Mouse (Mus musculus) left cerebral cortex, adult 2 months (tissue): ENCODE data around the gene Krt81. TPM values are rescaled to one million over a fixed set of nuclear protein-coding genes. Genes with fewer than 3 reads are reported as not detected.
A peak's percentile ranks its signal among the peaks of the same experiment; 100 is the strongest.

Experiments used
- DNase-seq, 2 experiments: peaks; one replicate each; pipeline ENCODE4 v3.0.0; 2021 to 2022; ENCODE audit warnings: low spot score in 2 of 2, mixed read lengths in 1 of 2; ENCODE audit errors: extremely low spot score in 1 of 2
- H3K27ac ChIP-seq: fragments of 200-600 bp; 2 replicates; pipeline ENCODE4 v1.8.1; 2022
- H3K4me3 ChIP-seq: fragments of 200-600 bp; 2 replicates; pipeline ENCODE4 v1.8.1; 2022
- CTCF ChIP-seq: fragments of 200-600 bp; IDR thresholded peaks from 2 replicates; pipeline ENCODE4 v1.8.1; 2022; ENCODE audit warnings: antibody characterized with exemption, mild to moderate bottlenecking, moderate library complexity
- intact Hi-C: fragments of 180-260 bp; cut with DNase I; formaldehyde crosslinking; loops from one replicate; pipeline ENCODE4 v1.15.1; 2025
- total RNA-seq, 2 experiments: library from RNA; stranded (reverse); gene quantifications; 2 replicates each; pipeline ENCODE4 v1.2.3; 2021

Gene Krt81
- total RNA-seq, 2 experiments from 2014 or later, result not detected

DNA sequence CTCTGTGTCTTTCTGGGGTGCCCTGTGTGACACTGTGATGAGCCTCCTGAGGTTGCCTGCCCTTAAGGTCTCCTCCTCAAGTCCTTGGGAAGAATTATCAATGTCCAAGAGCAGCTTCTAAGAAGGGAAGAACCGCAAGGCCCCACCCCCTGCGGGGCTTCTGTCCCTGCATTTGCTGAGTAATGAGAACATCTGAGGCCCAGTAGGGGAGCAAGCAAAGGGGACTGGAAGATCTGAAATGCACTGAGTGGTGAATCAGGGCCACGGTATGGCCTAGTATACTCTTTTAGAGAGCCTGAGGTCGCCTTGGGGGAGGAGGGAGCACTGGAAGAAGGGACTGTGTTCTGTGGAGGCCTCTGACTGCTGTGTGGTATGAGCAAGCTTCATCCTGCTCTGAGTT is 18.5 kb upstream of the Krt81 start:
- Histone ChIP-seq H3K27ac (no peak overlapping the region), H3K4me3 (no peak overlapping the region)
- TF ChIP-seq CTCF, result no peak
- DNase-seq, result no peak
- intact Hi-C loops, result no loop called here

DNA sequence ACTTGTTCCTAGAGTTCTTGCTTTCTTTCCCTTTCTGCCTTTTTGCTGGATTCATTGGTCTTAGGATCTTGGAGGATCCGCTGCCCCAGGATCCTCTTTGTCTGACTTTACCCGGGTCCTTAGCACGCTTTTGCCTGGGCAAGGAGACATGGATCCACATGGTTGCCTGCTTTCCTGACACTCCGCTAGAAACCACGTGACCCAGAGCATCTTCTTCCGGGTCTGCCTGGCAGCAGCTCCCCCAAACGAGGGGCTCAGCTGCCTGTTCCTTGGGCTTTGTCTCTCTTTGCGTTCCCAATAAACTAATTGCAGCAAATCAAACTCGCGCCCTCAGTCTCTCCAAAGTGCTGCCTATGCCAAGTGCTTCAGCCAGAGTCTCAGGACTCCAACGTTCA is 16.1 kb upstream of the Krt81 start:
- H3K27ac ChIP-seq, result no peak overlapping the region
- H3K4me3 ChIP-seq, result peak overlapping the region; percentile 35; the same call in 1 of the 2 replicates
- intact Hi-C loops, result no loop called here
- DNase-seq, result no peak
- TF ChIP-seq CTCF, result no peak

DNA sequence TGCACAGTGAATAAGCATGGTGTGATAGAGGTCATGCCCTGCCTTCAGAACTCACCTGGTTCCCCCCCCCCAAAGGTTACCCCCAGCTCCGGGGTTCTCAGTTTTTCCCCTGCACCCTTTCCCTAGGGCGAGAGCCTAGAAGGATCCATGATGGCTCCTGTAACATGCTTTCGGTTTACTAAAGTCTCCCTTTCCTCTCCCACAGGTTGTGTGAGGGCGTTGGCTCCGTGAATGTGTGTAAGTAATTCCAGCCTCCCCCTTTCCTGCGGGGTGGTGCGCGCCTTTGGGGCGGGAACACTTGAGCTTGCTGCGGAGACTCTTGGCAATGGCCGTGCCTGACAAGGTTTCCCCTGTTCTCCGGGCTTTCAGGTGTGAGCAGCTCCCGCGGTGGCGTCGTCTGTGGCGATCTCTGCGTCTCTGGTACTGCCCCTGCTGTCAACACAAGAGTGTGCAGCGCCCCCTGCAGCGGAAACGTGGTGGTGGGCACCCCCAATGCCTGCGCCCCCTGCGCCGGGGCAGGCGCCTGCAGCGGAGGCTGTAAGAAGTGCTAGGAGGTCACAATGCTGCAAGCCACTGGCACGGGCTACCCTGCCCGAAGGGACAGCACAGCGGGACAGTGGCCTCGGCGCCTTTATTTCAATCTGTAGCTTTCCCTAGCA is 15.6 kb upstream of the Krt81 start:
- peak; percentile 56 for TF ChIP-seq CTCF
- H3K27ac ChIP-seq, result no peak overlapping the region
- intact Hi-C loops, result no loop called here
- DNase-seq, result peak; percentile 34 to 51
- peak overlapping the region; percentile 35 for H3K4me3 ChIP-seq

DNA sequence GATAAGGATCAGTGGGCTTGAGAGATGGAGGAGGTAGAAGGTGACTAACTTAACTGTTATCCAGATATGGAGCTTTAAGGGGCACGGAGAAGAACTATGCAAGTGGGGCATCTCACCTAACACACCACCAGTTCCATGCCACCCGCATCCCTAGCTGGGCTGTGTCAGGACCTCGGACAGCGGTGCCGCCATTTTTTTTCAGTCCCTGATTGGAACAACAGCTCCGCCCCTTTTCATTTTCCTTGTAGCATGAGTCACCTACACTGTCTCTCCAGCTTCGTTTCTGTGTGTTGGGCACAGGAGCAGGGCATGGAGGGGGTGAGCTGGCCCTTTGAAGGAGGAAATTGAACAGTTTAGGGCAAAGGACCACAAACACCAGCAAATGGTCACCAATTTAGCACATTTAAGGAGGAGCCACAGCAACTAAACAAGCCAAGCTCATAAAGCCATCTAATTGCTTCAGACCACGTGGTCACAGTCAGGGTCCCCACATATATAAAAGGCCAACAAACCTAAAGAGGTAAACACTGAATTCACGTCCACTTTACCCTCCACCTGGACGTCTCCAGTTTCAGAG is 9.5 kb upstream of the Krt81 start, which contains the start of gene Krt86:
TSS of gene Krt86 (plus strand) at position 527 of the 577 bp plus-strand sequence.
- Histone ChIP-seq H3K27ac (no peak within 1 kb of the TSS), H3K4me3 (no peak within 1 kb of the TSS)
- no peak for TF ChIP-seq CTCF
- intact Hi-C loops, result no loop called here
- no peak for DNase-seq

DNA sequence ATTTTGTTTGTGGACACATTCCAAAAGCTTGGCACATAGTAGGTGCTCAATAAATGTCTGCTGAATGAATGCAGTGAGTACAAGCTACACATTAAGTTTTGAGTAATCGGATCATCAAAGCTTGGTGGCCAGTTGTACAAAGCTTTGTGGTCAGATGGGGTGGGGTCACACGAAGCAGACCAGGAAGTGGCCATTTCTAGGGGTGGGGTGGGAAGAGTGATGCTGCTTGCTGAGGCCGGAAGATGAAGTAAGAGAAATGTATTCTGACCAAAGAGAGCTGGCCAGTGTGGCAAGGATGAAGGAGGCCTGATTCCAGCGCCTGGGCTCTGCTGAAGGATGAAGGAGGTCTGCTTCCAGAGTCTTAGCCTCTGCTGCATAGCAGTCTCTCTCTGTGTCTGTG is 5.5 kb upstream of the Krt81 start:
- intact Hi-C loops, result no loop called here
- no peak for DNase-seq
- no peak overlapping the region for H3K4me3 ChIP-seq
- TF ChIP-seq CTCF, result no peak
- no peak overlapping the region for H3K27ac ChIP-seq

DNA sequence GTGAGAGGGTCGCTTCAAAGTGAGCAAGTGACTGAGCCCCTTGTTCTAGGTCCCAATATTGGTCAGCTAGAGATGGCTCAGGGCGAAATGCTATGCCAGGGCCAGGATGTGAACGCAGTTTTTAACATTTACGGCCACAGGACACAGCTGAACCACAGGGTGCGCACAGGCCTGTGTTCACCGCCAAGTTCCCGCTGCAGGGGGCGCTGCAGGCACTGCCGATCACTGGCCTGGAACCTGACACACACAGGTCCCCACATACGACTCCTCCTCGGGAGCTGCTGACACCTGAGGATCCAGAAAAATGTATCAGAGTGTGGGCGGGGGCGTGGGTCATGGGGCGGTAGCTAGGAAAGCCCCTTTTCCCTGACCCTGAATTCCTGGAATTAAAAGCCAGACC is 4.3 kb downstream of the Krt81 start:
- no peak overlapping the region for H3K27ac ChIP-seq
- DNase-seq, result no peak
- H3K4me3 ChIP-seq, result no peak overlapping the region
- intact Hi-C loops, result no loop called here
- TF ChIP-seq CTCF, result peak; percentile 11

DNA sequence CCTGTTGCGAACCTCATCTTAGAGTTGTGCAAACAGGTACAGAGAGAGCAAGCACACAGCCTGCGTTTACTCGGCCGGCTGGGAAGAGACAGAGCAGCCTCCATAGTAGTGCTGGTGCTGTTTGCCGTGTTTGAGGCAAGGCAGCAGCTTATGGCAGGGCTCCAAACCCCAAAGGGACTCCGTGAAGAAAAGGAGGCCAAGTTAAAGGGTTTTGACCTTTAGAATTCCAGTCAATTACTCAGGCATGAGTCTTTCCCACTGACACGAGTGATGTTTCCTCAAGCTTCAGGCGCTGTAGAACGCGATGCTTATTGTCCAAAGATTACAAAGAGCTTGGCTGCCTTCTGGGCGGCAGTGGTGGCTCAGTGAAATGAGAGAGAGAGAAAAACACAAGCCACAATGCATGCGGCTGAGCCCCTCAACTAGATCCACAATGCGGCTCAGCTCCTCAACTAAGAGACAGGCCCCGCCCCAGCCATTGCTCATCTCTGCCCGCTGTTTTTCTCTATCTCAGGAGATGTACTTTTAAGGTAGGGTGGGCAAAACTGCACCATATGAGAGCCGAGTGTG is 5.1 kb downstream of the Krt81 start:
- Histone ChIP-seq H3K4me3 (no peak overlapping the region), H3K27ac (no peak overlapping the region)
- TF ChIP-seq CTCF, result no peak
- DNase-seq, result no peak
- intact Hi-C loops, result no loop called here

DNA sequence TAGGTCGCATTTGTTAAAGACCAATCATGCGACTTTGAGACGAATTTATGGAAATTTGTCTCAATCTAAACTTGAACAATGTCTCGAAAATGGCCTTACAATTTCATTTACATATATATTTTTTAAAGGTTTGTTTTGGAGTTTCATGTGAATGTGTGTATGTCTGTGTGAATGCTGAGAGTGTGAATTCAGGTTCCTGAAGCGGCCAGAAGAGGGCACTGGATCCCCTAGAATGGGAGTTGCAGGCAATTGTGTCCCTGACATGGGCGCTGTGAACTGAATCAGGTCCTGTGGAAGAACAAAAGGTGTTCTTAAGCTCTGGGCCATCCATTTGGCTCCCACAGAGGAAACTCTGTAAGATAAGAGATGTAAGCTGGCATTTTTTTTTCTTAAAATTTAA is 7.7 kb downstream of the Krt81 start:
- no peak for DNase-seq
- Histone ChIP-seq H3K27ac (no peak overlapping the region), H3K4me3 (no peak overlapping the region)
- TF ChIP-seq CTCF, result no peak; the same call in 1 of the 2 replicates
- intact Hi-C loops, result no loop called here

DNA sequence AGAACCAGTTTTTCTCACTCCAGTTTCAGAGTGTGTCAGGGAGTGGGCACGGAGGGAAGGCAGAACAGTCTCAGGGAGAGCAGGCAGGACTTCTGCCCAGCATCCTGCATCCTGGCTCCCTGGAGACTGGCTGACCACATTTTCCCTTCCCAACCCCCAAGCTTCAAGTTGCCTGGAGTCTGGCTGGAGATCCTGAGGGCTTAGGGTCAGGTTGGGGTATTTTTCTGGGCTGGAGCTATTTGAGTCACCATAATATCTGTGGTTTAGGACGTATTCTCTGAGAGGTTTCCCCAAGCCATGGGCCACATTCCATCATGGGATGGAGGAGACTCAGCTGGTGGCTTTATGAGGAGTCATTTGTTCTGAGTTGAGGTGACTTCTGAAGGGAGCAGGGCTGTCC is 8.3 kb downstream of the Krt81 start:
- H3K4me3 ChIP-seq, result no peak overlapping the region
- no peak overlapping the region for H3K27ac ChIP-seq
- no peak for DNase-seq
- intact Hi-C loops, result no loop called here
- TF ChIP-seq CTCF, result no peak

DNA sequence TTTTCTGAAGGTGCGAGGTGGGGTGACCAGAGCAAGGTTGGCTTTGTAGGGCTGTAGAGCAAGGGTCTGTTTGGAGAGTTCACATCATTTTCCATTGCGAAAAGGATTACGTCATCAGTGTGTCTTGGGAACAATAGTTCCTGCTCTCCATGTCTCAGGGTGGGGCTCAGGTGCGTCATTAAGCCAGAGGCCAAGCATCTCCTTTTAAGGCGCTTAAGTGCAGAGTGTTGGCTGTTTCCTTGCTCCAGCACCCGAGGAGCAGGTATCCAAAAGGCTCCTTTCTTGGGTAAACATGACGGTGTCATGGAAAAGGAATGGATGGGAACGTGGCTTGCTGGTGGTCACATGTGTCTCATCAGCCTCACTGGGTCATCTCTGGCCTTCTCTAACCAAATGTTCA is 8.8 kb downstream of the Krt81 start:
- no peak for TF ChIP-seq CTCF
- Histone ChIP-seq H3K27ac (no peak overlapping the region), H3K4me3 (no peak overlapping the region)
- intact Hi-C loops, result no loop called here
- no peak for DNase-seq

DNA sequence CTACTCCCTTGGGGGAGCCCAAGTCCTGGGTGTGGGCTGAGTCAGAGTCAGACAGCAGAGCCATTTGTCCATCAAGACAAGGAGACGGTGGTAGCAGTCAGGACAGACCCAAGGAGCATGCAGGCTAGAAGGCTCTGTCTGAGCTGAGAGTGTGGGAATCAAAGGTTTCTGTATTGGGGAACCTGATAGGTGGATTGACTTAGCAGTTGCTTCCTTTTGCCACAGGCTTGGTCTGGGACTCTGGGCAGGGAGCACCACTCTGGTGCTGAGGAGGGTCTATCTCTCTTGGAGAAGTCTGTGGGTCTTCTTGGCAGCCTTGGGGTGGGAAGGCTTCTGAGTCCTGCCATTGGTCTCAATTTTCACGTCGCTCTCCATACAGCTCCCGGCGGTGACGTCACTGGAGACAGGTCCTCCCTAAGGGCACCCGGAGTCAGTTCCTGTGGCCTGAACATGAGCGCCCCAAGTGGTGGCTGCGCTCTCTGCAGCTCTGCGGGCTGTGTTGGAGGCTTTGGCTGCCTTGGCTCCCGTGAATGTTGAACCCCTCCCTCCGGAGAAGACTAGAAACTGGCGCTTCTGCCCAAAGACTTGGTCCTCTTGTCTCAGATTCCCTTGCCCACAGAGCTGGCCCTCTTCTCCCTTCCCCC is 10.3 kb downstream of the Krt81 start:
- no peak overlapping the region for H3K27ac ChIP-seq
- TF ChIP-seq CTCF, result peak; percentile 85
- intact Hi-C loops, result loop anchor here (2.0 kb wide), 1 partner anchor 112 kb away; no protein-coding TSS in a partner anchor
- peak; percentile 77 for DNase-seq
- H3K4me3 ChIP-seq, result no peak overlapping the region

DNA sequence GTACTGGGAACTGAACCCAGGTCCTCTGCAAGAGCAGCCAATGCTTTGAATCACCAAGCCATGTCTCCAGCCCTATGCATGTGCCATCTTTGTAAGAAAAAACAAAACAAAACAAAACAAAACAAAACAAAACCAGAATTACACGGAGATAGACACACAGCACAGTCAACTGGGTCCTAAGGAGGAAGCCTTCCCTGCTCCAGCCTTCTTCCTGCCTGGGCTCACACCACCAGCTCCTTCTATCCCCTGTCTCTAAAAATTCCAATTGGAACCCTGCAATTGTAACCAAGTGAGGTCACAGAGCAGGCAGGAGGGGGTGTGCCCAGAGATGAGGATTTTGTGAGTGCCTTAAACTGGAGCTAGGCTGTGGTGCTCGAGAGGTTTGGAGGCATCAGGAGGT is 16.1 kb downstream of the Krt81 start, which contains the start of gene Krt88:
TSS of gene Krt88 (plus strand) at position 301 of the 400 bp plus-strand sequence.
- Histone ChIP-seq H3K4me3 (no peak within 1 kb of the TSS), H3K27ac (no peak within 1 kb of the TSS)
- intact Hi-C loops, result no loop called here
- DNase-seq, result no peak
- no peak for TF ChIP-seq CTCF
